Comparison of ENCODE assay signal across 8 mouse cellular contexts in the genomic region with DNA sequence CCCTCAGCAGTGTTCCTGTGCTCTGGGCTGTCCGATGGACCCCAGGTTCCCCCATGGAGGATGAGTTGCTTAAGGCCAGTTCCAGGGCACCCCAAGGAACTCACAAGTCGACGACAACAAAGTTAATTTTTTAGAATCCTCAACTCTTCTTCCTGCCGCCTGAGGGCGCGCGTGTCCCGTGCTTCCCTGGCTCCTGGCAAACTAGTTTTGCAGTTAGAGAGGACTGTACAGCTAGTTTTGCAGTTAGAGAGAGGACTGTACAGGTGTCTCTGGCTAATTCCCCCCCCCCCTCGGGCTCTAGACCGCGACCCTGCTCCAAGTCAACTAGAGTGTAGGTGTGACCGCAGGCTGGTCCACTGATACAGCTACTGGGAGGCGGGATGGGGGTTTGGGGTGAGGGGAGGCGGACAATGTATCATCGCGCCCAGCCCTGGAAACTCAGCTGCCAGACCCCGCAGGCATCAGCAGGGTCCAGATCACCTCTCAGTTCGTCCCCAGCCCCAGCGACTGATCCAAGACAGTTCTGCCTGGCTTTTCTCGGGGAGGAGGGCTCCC. TPM values are rescaled to one million over a fixed set of nuclear protein-coding genes. Genes with fewer than 3 reads are reported as not detected.
A peak's percentile ranks its signal among the peaks of the same experiment; 100 is the strongest.
DNase-seq lines count a peak whose midpoint lies in the region; ATAC-seq lines count a peak whose summit lies in the region.

No protein-coding gene starts in this region.

- H3K9me3 ChIP-seq in intestine, embryonic 15.5 days: no peaks in the 10 kb centered on the region

- H3K4me2 ChIP-seq in intestine, embryonic 15.5 days (replicated peaks): peak overlapping the region; percentile 89; the same call in 1 of the 2 replicates

- peaks cover 17% of the 10 kb centered on the region for H3K4me1 ChIP-seq in intestine, embryonic 15.5 days (replicated peaks)

- no peak overlapping the region for H3K27ac ChIP-seq in intestine, embryonic 15.5 days

- peaks cover 8% of the 10 kb centered on the region; the same call in 1 of the 2 replicates for H3K36me3 ChIP-seq in intestine, embryonic 15.5 days

- WGBS in intestine, embryonic 15.5 days: 20% methylated on average over 20 of the region's 20 CpGs

- H3K9ac ChIP-seq in intestine, embryonic 15.5 days: 0 out of 2 replicates have a peak overlapping the region, but pooled peaks have one; percentile 23

- intact Hi-C loops in gastrocnemius, postnatal 14 days (cut with DNase I; ENCODE audit: low total_unique reads): no loop called here

- DNase-seq in urinary bladder, postnatal 14 days (ENCODE audit: low spot score): peak; percentile 69
- DNase-seq in urinary bladder, adult 2 months (ENCODE audit: low spot score): no peak
- DNase-seq in cerebellum, adult 9-10 months: peak; percentile 67
- peak; percentile 69 for DNase-seq in gastrocnemius, postnatal 14 days
- peak; percentile 61 to 66 for DNase-seq in lung, adult 18-20 months
- peak; percentile 33 for DNase-seq in ovary, postnatal 10 days (ENCODE audit: low spot score)
- peak; percentile 84 for DNase-seq in thymus, postnatal 25 days

- no peak overlapping the region for H3K4me3 ChIP-seq in intestine, embryonic 15.5 days (replicated peaks)

- H3K27me3 ChIP-seq in intestine, embryonic 15.5 days (replicated peaks): no peaks in the 10 kb centered on the region

- ATAC-seq in intestine, embryonic 15.5 days: peak; percentile 42

RNA-seq across cellular contexts. Expression of gene Fam207a, which starts 1.6 kb away (rescaled TPM):
- 55.5 and 59.5 TPM in 2 replicates for polyA plus RNA-seq in urinary bladder, adult 2 months (2012; rRNA removed)
- total RNA-seq in gastrocnemius, postnatal 14 days (2021): 10 to 100 TPM in 1 of 2 experiments, 1 to 10 TPM in 1; 7.9 to 10.0 TPM
- polyA plus RNA-seq in intestine, embryonic 15.5 days (2015; fragmentation: Nextera tagmentation; extraction: Ambion mirVana): 39.1 and 40.3 TPM in 2 replicates

RNA-seq across cellular contexts. Expression of gene Itgb2, which starts 12.9 kb away (rescaled TPM):
- 16.7 and 19.2 TPM in 2 replicates for polyA plus RNA-seq in urinary bladder, adult 2 months (2012; rRNA removed)
- 1 to 10 TPM; 1.8 to 2.1 TPM for total RNA-seq in gastrocnemius, postnatal 14 days (2021)
- polyA plus RNA-seq in intestine, embryonic 15.5 days (2015; fragmentation: Nextera tagmentation; extraction: Ambion mirVana): 3.2 and 3.7 TPM in 2 replicates
